Mouse (Mus musculus): ENCODE measurements around the gene Ehhadh.

DNA sequence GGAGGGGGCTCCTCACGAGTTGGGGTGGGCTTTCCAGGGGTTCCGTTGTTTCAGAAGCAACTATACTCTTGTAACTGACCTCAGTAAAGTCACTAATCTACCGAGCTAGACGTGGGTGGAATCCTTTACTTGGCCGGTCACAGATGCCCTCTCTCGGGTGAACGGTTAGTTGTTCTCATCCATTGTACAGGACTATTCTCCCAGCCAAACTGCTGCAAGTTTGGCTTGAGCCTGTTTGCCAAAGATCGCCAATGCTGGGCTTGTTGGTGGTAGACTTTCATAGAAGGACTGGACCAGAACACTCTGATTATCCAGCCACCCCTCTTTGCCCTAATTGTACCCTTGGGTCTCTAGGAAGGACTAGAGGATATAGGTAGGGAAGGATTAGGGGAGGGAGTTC is 1.3 kb downstream of the Ehhadh start:
- TF ChIP-seq POLR2A (IDR thresholded peaks at IDR 0.05; ENCODE audit: borderline replicate concordance, control insufficient read depth, low read depth, low read length) (no peak), CTCF (IDR thresholded peaks at IDR 0.05; ENCODE audit: control insufficient read depth, insufficient read depth, low read length) (no peak)

Data from bone marrow, adult 2 months (tissue).